ENCODE assay signal across 42 mouse cellular contexts in the genomic region with DNA sequence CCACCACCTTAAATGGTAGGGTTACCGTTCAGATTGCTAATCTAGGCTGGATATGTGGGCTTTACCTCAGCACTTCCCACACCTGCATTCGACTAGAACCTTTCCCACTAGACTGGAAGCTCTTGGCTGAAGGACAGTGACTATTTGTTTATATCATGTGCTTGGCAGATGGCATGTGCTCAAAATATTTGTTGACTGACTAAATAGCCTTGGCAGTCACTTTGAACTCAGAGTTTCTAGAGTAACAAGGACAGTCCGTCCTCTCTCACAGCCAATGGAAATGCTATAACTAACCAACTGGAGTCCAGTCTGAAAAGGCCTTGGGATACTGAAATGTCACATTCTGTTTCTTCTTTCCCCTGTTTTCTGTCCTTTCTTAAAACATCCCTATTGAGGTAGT. TPM values are rescaled to one million over a fixed set of nuclear protein-coding genes. Genes with fewer than 3 reads are reported as not detected.
DNase-seq lines count a peak whose midpoint lies in the region; ATAC-seq and TF ChIP-seq lines count a peak whose summit lies in the region.
"Had no signal": no experiment of that assay in that cellular context is flagged by ENCODE, and none has a peak within 500 bp of the region (broad histone marks: within the 10 kb centered on the region; RNA-seq: fewer than 3 reads in every experiment).

No protein-coding gene starts in this region.

- H3K9me3 ChIP-seq in heart, embryonic 10.5 days: no peaks in the 10 kb centered on the region
- H3K9me3 ChIP-seq in lung, postnatal 0 days (ENCODE audit: low read length): no peaks in the 10 kb centered on the region
- H3K9me3 ChIP-seq: embryonic facial prominence, embryonic 12.5 days; forebrain, embryonic 15.5 days; hindbrain, embryonic 10.5 days; intestine, embryonic 15.5 days; limb, embryonic 13.5 days; neural tube, embryonic 12.5 days had no signal

- no peak for TF ChIP-seq CTCF in lung, postnatal 0 days (IDR thresholded peaks at IDR 0.05)

- ATAC-seq in lung, postnatal 0 days: no peak
- ATAC-seq: CD4-positive, CD25-positive, alpha-beta regulatory T cell, adult 4 months; forebrain, embryonic 15.5 days; hindbrain, postnatal 0 days; intestine, embryonic 15.5 days; midbrain, embryonic 16.5 days had no signal

- no peaks in the 10 kb centered on the region for H3K36me3 ChIP-seq in heart, embryonic 10.5 days
- no peaks in the 10 kb centered on the region for H3K36me3 ChIP-seq in lung, postnatal 0 days (ENCODE audit: insufficient read depth, low read length)
- H3K36me3 ChIP-seq: embryonic facial prominence, embryonic 12.5 days; forebrain, embryonic 15.5 days; hindbrain, embryonic 10.5 days; intestine, embryonic 15.5 days; limb, embryonic 13.5 days; neural tube, embryonic 12.5 days had no signal

- H3K4me1 ChIP-seq in heart, embryonic 10.5 days: no peaks in the 10 kb centered on the region
- no peaks in the 10 kb centered on the region for H3K4me1 ChIP-seq in lung, postnatal 0 days (ENCODE audit: insufficient read depth, low read depth, low read length)
- H3K4me1 ChIP-seq: embryonic facial prominence, embryonic 12.5 days; forebrain, embryonic 15.5 days; hindbrain, embryonic 10.5 days; intestine, embryonic 15.5 days; limb, embryonic 13.5 days; neural tube, embryonic 12.5 days had no signal

- H3K9ac ChIP-seq in lung, postnatal 0 days (replicated peaks; ENCODE audit: low read depth): no peak overlapping the region
- H3K9ac ChIP-seq: embryonic facial prominence, embryonic 12.5 days; forebrain, embryonic 15.5 days; intestine, embryonic 15.5 days; limb, embryonic 13.5 days; liver, embryonic 14.5 days; lung, embryonic 14.5 days; neural tube, embryonic 12.5 days had no signal

- H3K27ac ChIP-seq in heart, embryonic 10.5 days: no peak overlapping the region
- no peak overlapping the region for H3K27ac ChIP-seq in lung, postnatal 0 days (ENCODE audit: low read length)
- H3K27ac ChIP-seq: embryonic facial prominence, embryonic 12.5 days; forebrain, embryonic 15.5 days; hindbrain, embryonic 10.5 days; hindbrain, postnatal 0 days; intestine, embryonic 15.5 days; limb, embryonic 13.5 days; liver, embryonic 14.5 days; neural tube, embryonic 12.5 days had no signal

- TF ChIP-seq EP300 in lung, postnatal 0 days (IDR thresholded peaks at IDR 0.05): no peak

- no peak overlapping the region for H3K4me2 ChIP-seq in lung, postnatal 0 days (replicated peaks; ENCODE audit: low read depth, low read length)
- H3K4me2 ChIP-seq: embryonic facial prominence, embryonic 12.5 days; forebrain, embryonic 15.5 days; intestine, embryonic 15.5 days; limb, embryonic 13.5 days; lung, embryonic 14.5 days; midbrain, embryonic 11.5 days; neural tube, embryonic 12.5 days had no signal

- peaks cover 19% of the 10 kb centered on the region; the same call in 1 of the 2 replicates for H3K27me3 ChIP-seq in heart, embryonic 10.5 days (ENCODE audit: insufficient read depth, poor library complexity, severe bottlenecking)
- H3K27me3 ChIP-seq in lung, postnatal 0 days (replicated peaks; ENCODE audit: insufficient read depth, low read length): no peaks in the 10 kb centered on the region
- H3K27me3 ChIP-seq: forebrain, embryonic 15.5 days; intestine, embryonic 15.5 days; neural tube, embryonic 12.5 days had no signal

- H3K4me3 ChIP-seq in heart, embryonic 10.5 days: no peak overlapping the region
- no peak overlapping the region for H3K4me3 ChIP-seq in lung, postnatal 0 days (ENCODE audit: low read depth, low read length)
- H3K4me3 ChIP-seq: embryonic facial prominence, embryonic 12.5 days; forebrain, embryonic 15.5 days; hindbrain, embryonic 10.5 days; intestine, embryonic 15.5 days; limb, embryonic 13.5 days; neural tube, embryonic 12.5 days had no signal

- 79% methylated on average over 3 of the region's 3 CpGs for WGBS in heart, embryonic 10.5 days
- WGBS in lung, postnatal 0 days: 74% methylated on average over 3 of the region's 3 CpGs

- DNase-seq in adrenal gland, adult 8-10 months: peak; percentile 47
- DNase-seq in adrenal gland, postnatal 4 days (ENCODE audit: low spot score in 2 of 2): no peak
- peak; percentile 26 for DNase-seq in heart, adult 8-10 months (ENCODE audit: low spot score)
- no peak for DNase-seq in heart, embryonic 10.5 days (ENCODE audit: low spot score)
- peak; percentile 20 for DNase-seq in lung, postnatal 0 days (ENCODE audit: low spot score)
- DNase-seq in lung, postnatal 10 days: no peak
- DNase-seq in skeletal muscle tissue, adult 2 months (ENCODE audit: low read depth, low spot score): peak; percentile 48
- no peak for DNase-seq in right cerebral cortex, postnatal 10 days (ENCODE audit: low spot score in 2 of 2)
- DNase-seq: cerebellum, adult 11-12 months; cerebellum, adult 9-11 months; embryo, embryonic 11 days; kidney, adult 2 months; kidney, postnatal 4 days; lung, embryonic 14.5 days; lung, postnatal 36 days; right cerebral cortex, adult 18-20 months; right cerebral cortex, postnatal 4 days; thymus, postnatal 4 days had no signal

RNA-seq across cellular contexts. Expression of a gene that starts 22.6 kb away (rescaled TPM):
- 10 to 100 TPM; 59.0 to 75.8 (median 66.5) TPM for total RNA-seq in adrenal gland, adult 8-10 months (2022)
- 10 to 100 TPM; 78.7 to 83.4 TPM for total RNA-seq in adrenal gland, postnatal 4 days (2021)
- total RNA-seq in heart, adult 8-10 months (2022): 10 to 100 TPM; 38.5 to 44.6 (median 42.8) TPM
- polyA plus RNA-seq in heart, embryonic 10.5 days (2016; fragmentation: Nextera tagmentation; extraction: Ambion mirVana): 27.4 and 30.3 TPM in 2 replicates
- polyA plus RNA-seq in lung, postnatal 0 days (2015; fragmentation: Nextera tagmentation; extraction: Ambion mirVana): 35.5 and 37.6 TPM in 2 replicates

RNA-seq across cellular contexts. Expression of a gene that starts 29.0 kb away (rescaled TPM):
- total RNA-seq in adrenal gland, adult 8-10 months (2022): 1 to 10 TPM in 1 of 4 experiments, under 1 TPM in 3; 0.58 to 1.6 (median 0.64) TPM
- total RNA-seq in adrenal gland, postnatal 4 days (2021): 1 to 10 TPM in 1 of 2 experiments, under 1 TPM in 1; 0.73 to 1.0 TPM
- total RNA-seq in heart, adult 8-10 months (2022): under 1 TPM in 1 of 4 experiments, not detected in 3; 0.33 TPM
- 0.52 and 0.62 TPM in 2 replicates for polyA plus RNA-seq in heart, embryonic 10.5 days (2016; fragmentation: Nextera tagmentation; extraction: Ambion mirVana)
- polyA plus RNA-seq in lung, postnatal 0 days (2015; fragmentation: Nextera tagmentation; extraction: Ambion mirVana): 0.25 and 0.55 TPM in 2 replicates
- total RNA-seq: layer of hippocampus, adult 8-10 months had no signal

RNA-seq across cellular contexts. Expression of a gene that starts 42.7 kb away (rescaled TPM):
- total RNA-seq in adrenal gland, adult 8-10 months (2022): not detected
- total RNA-seq in adrenal gland, postnatal 4 days (2021): not detected
- not detected for total RNA-seq in heart, adult 8-10 months (2022)
- not detected in 2 replicates for polyA plus RNA-seq in heart, embryonic 10.5 days (2016; fragmentation: Nextera tagmentation; extraction: Ambion mirVana)
- polyA plus RNA-seq in lung, postnatal 0 days (2015; fragmentation: Nextera tagmentation; extraction: Ambion mirVana): not detected in 2 replicates
- total RNA-seq: gastrocnemius, adult 8-10 months; granulocyte monocyte progenitor cell, adult 5-6 weeks; hindbrain, postnatal 0 days; layer of hippocampus, adult 8-10 months; layer of hippocampus, postnatal 25 days; left cerebral cortex, adult 8-10 months; left cerebral cortex, postnatal 36 days; megakaryocyte, adult 5-6 weeks had no signal
- polyA plus RNA-seq: embryonic facial prominence, embryonic 12.5 days; forebrain, embryonic 15.5 days; frontal cortex, adult 2 months; heart, embryonic 16.5 days; hindbrain, embryonic 10.5 days; hindbrain, postnatal 0 days; intestine, embryonic 15.5 days; kidney, adult 2 months; kidney, embryonic 16.5 days; limb, embryonic 13.5 days; liver, embryonic 14.5 days; lung, embryonic 14.5 days; midbrain, embryonic 11.5 days; midbrain, embryonic 16.5 days; neural tube, embryonic 12.5 days; stomach, embryonic 14.5 days; thymus, postnatal 0 days had no signal

RNA-seq across cellular contexts. Expression of a gene that starts 53.1 kb away (rescaled TPM):
- not detected for total RNA-seq in adrenal gland, adult 8-10 months (2022)
- total RNA-seq in adrenal gland, postnatal 4 days (2021): not detected
- not detected for total RNA-seq in heart, adult 8-10 months (2022)
- polyA plus RNA-seq in heart, embryonic 10.5 days (2016; fragmentation: Nextera tagmentation; extraction: Ambion mirVana): not detected in 2 replicates
- polyA plus RNA-seq in lung, postnatal 0 days (2015; fragmentation: Nextera tagmentation; extraction: Ambion mirVana): not detected in 2 replicates
- total RNA-seq: granulocyte monocyte progenitor cell, adult 5-6 weeks; hindbrain, postnatal 0 days; megakaryocyte, adult 5-6 weeks had no signal
- polyA plus RNA-seq: CD4-positive, CD25-positive, alpha-beta regulatory T cell, adult 4 months; embryonic facial prominence, embryonic 12.5 days; forebrain, embryonic 15.5 days; heart, embryonic 16.5 days; hindbrain, embryonic 10.5 days; hindbrain, postnatal 0 days; intestine, embryonic 15.5 days; kidney, adult 2 months; kidney, embryonic 16.5 days; limb, embryonic 13.5 days; liver, embryonic 14.5 days; lung, embryonic 14.5 days; midbrain, embryonic 11.5 days; midbrain, embryonic 16.5 days; neural tube, embryonic 12.5 days; stomach, embryonic 14.5 days; testis, adult 2 months; thymus, postnatal 0 days had no signal

Comparison
In these comparisons a context has a peak if more than half of its experiments do, and no peak if none do; other contexts are left out.
1. DNase-seq: peak in adrenal gland, adult 8-10 months (single experiment), heart, adult 8-10 months (single experiment), lung, postnatal 0 days (single experiment) and skeletal muscle tissue, adult 2 months (single experiment); none in adrenal gland, postnatal 4 days (0 of 2), heart, embryonic 10.5 days (single experiment), lung, postnatal 10 days (single experiment) and right cerebral cortex, postnatal 10 days (0 of 2).